Mouse (Mus musculus) B cell, adult 2 months (primary cell): Measurements from ENCODE around the gene Krtap12-1.
"Not testable (repeated sequence)": the region's sequence is repeated elsewhere in the genome, so short reads cannot be mapped to it uniquely, and the experiment has no call there.

ENCODE experiments used
- DNase-seq, 2 experiments: peaks; one replicate each; pipeline ENCODE4 v3.0.0; 2022

Gene Krtap12-1

DNA sequence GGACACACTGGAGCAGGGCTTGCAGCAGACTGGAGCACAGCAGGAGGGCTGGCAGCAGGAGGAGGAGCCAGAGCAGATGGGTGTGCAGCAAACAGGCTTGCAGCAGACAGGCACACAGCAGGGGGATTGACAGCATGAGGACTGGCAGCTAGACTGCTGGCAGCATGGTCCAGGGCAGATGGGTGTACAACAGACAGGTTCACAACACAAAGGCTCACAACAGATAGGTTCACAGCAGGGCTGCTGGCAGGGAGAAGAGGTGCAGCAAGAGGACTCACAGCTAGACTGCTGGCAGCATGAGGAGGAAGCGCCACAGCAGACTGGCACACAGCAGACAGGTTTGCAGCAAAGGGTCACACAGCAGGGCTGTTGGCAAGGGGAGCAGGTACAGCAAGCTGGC is 30.3 kb downstream of the Krtap12-1 start:
- DNase-seq = not testable (repeated sequence)

DNA sequence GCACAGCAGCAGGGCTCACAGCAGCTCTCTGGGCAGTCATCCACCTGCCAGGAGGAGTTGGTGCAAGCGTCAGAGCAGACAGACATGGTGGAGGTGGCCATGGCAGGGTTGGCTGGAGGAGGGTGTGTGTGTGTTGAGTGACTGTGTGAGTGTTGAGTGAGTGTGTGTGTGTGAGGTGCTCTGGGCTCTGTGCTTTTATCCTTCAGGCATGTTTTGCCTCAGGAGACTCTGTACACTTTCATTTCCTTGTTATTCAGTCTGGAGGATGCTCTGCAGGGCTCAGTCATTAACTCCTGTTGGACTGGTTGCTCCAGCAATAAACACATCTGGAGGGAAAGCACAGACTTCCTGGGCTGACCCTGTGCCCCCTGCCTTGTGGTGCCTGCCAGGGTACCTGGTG is 30.9 kb downstream of the Krtap12-1 start, which contains the start of gene Gm9736:
Gene Gm9736, minus strand, starts transcription at position 101 of the 400 bp plus-strand sequence.
- not testable (repeated sequence) for DNase-seq

DNA sequence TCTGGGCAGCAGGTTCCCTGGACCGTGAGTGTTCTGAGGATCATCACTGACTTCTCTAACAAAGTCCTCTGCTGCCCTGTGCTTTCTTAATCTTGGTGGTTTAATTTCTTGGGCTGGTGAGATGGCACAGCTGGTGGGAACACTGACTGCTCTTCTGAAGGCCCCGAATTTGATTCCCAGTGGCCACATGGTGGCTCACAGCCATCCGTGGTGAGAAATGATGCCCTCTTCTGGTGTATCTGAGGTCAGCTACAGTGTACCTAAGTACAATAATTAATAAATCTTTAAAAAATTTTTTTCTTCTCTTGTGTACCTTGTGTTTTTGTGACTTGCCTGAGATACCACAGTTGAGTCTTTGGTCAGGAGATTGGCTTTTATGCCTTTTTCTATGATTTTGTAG is 31.9 kb downstream of the Krtap12-1 start:
- not testable (repeated sequence) for DNase-seq

DNA sequence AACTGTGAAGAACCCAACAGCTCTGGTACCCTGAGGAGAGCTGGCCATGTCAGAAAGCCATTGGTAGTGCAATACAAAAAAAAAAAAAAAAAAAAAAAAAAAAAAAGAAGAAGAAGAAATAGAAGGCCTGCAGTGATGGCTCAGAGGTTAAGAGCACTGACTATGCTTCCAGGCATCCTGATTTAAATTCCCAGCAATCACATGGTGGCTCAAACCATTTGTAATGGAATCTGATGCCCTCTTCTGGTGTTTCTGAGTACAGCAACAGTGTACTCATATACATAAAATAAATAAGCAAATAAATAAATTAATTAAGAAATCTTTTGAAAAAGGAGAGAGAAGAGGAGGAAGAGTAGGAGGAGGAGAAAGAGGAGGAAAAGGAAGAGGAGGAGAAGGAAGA is 33.0 kb downstream of the Krtap12-1 start:
- no peak for DNase-seq

DNA sequence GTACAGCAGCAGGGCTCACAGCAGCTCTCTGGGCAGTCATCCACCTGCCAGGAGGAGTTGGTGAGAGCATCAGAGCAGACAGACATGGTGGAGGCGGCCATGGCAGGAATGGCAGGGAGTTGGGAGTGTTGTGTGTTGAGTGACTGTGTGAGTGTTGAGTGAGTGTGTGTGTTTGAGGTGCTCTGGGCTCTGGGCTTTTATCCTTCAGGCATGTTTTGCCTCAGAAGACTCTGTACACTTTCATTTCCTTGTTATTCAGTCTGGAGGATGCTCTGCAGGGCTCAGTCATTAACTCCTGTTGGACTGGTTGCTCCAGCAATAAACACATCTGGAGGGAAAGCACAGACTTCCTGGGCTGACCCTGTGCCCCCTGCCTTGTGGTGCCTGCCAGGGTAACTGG is 39.2 kb downstream of the Krtap12-1 start, which contains the start of gene Gm3233:
Gene Gm3233, minus strand, starts transcription at position 101 of the 400 bp plus-strand sequence.
- not testable (repeated sequence) for DNase-seq

DNA sequence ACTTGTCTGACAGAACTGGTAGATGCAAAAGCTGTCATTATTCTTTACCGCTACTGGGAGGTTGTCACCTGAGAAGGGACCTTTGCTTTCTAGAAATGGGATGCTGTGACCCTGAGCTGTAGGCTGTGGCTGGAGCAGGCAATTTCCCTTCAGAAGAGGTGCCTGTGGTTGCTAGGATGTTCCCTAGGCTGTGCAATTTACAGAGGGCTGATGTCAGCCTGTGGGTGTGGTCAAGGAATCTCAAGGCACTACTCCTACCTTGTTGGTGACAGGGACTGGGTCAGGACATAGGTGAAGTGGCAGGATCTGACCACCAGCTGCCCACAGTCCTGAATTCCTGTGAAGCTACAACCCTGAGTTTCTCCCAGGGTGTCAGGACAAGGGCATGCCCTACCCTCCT is 49.3 kb downstream of the Krtap12-1 start:
- DNase-seq = no peak
